Mouse (Mus musculus) ES-CJ7 (cell line): ENCODE measurements around the gene BC029722.
"Not testable (repeated sequence)": the region's sequence is repeated elsewhere in the genome, so short reads cannot be mapped to it uniquely, and the experiment has no call there.

Experiments
- DNase-seq: peaks from one replicate; pipeline ENCODE4 v3.0.0; 2011; ENCODE audit warnings: low read depth, low spot score

Gene BC029722

DNA sequence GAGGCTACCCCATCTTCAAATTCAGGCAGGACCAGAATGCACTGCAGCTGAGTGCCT is at the start of gene BC029722:
TSS of gene BC029722 (minus strand) at position 35 of the 57 bp plus-strand sequence.
- no peak for DNase-seq

GRCm38 (mm10) chr2:155868320-155868719 is 49.1 kb upstream of the BC029722 start:
- no peak for DNase-seq

- DNase-seq: no peak
Observed at GRCm38 (mm10) chr2:155863301-155863867, 44.2 kb upstream of the BC029722 start.

- DNase-seq: no peak
Observed at GRCm38 (mm10) chr2:155862573-155863300, 43.5 kb upstream of the BC029722 start.

- no peak for DNase-seq
Observed at GRCm38 (mm10) chr2:155861581-155861980, 42.4 kb upstream of the BC029722 start.

GRCm38 (mm10) chr2:155860102-155860501 is 40.9 kb upstream of the BC029722 start:
- DNase-seq: no peak

DNA sequence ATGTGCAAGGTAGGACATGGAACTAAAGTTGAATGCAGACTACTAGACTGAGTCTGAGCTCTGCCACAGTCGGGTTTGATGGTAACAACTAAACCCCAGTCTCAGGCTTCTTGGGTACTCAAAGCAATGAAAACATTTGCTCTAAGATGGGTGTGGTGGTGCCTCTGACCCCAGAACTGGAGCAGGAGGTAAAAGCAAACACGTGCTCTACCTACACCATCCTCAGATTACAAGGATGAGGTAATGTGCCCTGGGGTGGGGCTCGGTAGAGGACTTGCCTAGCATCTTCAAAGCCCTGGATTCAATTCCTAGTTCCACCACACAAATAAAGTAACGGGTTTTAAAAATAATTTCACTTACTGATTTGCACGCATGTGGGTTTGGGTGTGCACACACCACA is 33.3 kb upstream of the BC029722 start:
- DNase-seq: no peak

- DNase-seq: no peak
Observed at GRCm38 (mm10) chr2:155850120-155850519, 30.9 kb upstream of the BC029722 start.

- no peak for DNase-seq
Observed at GRCm38 (mm10) chr2:155849464-155849863, 30.2 kb upstream of the BC029722 start.

GRCm38 (mm10) chr2:155848291-155848690 is 29.1 kb upstream of the BC029722 start:
- peak; percentile 86 for DNase-seq

- DNase-seq: no peak
Observed at GRCm38 (mm10) chr2:155846930-155847329, 27.7 kb upstream of the BC029722 start.

- no peak for DNase-seq
Observed at GRCm38 (mm10) chr2:155838961-155839360, 19.7 kb upstream of the BC029722 start.

- no peak for DNase-seq
Observed at GRCm38 (mm10) chr2:155837961-155838360, 18.7 kb upstream of the BC029722 start.

- DNase-seq: no peak
Observed at GRCm38 (mm10) chr2:155834732-155835131, 15.5 kb upstream of the BC029722 start, which contains the start of gene Fam83c. TSS of gene Fam83c (minus strand) at chr2:155834854.

DNA sequence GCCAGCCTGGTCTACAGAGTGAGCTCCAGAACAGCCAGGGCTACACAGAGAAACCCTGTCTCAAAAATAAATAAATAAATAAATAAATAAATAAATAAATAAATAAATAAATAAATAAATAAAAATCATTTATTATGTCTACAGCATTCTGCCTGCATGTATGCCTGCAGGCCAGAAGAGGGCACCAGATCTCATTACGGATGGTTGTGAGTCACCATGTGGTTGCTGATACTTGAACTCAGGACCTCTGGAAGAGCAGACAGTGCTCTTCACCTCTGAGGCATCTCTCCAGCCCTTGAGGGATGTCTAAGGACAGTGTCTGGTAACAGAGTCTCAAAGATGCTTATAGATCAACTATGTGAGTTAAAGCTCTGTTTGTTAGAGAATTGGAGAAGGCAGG is 12.9 kb upstream of the BC029722 start:
- DNase-seq: not testable (repeated sequence)

- DNase-seq: peak; percentile 58
Observed at GRCm38 (mm10) chr2:155831302-155831701, 12.1 kb upstream of the BC029722 start.

- no peak for DNase-seq
Observed at GRCm38 (mm10) chr2:155830841-155831240, 11.6 kb upstream of the BC029722 start.

DNA sequence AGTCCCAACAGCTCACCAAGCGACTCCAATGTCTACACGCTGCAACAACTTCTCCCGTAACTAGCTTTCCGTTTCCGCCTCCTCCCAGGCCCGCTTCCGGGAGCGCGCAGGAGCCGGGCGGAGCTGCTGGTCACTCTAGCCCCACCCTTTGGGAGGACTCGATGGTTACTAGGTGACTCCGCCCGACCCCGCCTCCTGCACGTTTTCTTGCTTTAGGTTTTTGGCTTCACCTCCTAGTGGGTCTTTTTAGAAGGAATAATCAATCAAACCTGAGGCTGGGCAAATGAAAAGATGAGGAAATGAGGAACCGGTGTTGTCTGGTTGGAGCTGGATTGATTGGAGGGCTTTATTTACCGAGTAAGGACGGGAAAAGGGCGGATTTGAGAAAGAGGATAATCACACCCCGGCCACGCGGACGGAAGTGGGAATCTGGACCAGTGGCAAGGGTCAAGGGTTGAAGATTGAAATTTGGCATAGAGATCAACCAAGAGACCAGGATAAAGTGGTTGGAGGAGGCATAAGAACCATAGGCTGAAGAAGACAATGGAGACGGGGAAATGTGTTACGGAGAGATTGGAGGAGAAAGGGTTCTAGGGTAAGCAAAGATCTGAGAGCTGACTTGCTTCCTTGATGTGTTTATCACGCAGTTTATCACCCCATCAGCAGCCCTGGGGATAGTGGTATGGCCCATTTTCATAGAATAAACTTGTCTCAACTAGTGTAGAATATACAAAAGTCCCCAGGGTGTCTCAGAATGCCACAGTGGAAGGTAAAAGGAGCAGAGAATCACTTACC is 7.6 kb upstream of the BC029722 start, which contains the start of gene Eif6:
TSS of gene Eif6 (minus strand) at position 296 of the 795 bp plus-strand sequence.
- DNase-seq: peak; percentile 88

DNA sequence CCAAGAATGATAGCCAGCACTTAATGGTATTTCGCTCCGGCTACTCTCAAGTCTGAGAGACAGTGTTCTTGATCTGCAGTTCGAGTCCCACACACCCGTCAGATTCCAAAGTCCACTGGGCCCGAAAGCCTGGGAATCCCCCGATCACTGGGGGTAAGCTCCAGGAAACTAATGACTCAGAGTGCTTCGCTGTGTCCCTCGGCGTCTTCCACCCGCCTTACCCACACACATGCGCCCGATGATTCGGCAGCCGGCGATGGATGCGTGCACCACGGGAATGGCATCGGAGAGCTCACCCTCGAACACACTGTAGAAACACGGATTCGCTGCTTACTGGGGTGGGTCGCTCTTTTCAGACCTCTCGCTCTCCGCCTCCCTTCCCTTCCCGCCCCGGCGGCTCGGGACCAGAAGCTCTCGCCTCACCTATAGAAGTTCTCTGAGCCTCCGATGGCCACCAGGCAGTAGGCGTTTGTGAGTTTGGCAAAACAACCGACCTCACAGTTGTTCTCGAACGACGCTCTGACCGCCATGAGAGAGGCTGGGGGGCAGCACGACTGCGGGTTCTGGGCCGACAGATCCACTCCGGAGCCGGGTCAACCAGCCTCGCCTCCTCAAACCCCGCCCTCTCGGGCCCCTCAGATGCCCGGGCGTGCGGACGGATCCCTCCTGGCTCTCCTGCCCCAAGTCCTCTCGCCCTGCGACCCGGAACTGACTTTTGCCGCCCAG is 6.8 kb upstream of the BC029722 start:
- no peak for DNase-seq

GRCm38 (mm10) chr2:155823722-155824121 is 4.5 kb upstream of the BC029722 start:
- no peak for DNase-seq

DNA sequence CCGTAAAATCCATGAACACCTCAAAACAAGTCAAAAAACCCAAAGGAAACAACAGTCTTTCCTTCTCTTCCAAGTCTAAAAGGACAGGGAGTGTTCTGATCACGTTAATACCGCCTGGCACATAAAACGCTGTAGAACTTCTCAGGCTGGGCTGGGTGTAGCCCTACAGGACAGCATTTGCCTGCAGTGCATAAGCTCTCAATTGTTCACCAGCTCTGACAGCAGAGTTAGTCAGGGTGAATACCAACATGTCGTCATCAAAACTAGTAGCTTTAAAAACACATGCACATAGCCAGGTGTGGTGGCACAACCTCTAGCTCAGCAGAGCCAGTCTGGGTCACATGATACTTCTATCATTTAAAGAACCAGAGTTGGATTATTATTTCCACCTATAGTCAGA is 1.6 kb upstream of the BC029722 start:
- DNase-seq: no peak
